Mouse (Mus musculus): ENCODE measurements around the gene Mms19. TPM values are rescaled to one million over a fixed set of nuclear protein-coding genes. Genes with fewer than 3 reads are reported as not detected.

Mms19 gene
- total RNA-seq, 2 experiments from 2014 or later, result 13.2 to 17.2 TPM

DNA sequence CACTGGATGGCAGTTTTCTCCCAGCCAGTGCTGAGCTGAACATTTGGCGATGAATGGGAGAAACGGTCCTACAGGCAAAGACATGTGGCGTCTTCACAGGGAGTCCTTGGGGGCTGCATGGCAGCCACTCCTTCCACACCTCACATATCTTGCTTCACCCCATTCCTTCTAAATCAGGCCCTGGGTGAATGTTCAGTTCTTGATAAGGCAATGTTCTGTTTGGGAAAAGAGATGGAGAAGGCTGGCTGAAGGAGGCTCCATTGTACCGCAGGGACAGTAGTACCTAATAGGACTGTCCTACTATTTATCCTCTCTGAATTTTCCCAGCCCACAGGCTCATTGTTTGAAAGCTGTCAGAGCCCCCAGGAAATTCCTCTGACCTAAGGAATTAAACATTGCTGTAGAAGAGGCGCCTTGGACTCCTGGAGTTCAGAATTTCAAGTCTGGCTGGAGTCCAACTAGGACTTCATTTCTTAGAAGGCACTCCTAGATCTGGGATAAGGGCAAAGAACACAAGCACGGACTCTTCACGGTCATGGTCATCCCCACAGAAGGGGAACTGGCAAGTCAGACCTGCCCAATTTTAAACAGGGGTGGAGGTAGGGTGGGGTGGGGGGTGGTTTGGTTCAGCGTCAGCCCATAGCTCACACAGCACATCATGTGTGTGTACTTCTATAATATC is 73.7 kb downstream of the Mms19 start:
- intact Hi-C loops (cut with DNase I), result no loop called here

GRCm38 (mm10) chr19:41906311-41907078 is 74.5 kb downstream of the Mms19 start:
- intact Hi-C loops (cut with DNase I), result no loop called here
- no peak for DNase-seq (ENCODE audit: low spot score)

More for the DNA sequence above, 73.7 kb downstream of the Mms19 start:
- no peak for DNase-seq (ENCODE audit: low spot score)

DNA sequence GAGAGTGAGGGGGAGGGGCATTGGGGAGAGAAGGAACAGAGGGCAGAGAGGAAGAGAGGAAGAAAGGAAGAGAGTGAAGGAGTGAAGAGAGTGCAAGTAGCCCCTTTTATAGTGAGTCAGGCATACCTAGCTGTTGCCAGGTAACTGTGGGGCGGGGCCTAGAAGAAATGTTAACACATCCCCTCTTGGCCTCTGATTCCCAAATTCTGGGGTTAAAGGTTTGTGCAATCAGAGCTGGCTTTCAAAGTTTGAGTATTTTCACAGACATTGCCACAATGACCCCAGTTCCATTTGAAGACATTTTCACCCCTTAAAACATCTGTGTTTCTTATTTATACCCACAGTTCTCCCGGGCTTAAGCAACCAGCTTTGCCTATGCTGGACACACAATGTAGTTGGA is 75.7 kb downstream of the Mms19 start:
- intact Hi-C loops (cut with DNase I), result no loop called here
- no peak for DNase-seq (ENCODE audit: low spot score)

- intact Hi-C loops (cut with DNase I), result no loop called here
- no peak for DNase-seq (ENCODE audit: low spot score)
Observed at GRCm38 (mm10) chr19:41902848-41903593, 77.9 kb downstream of the Mms19 start.

DNA sequence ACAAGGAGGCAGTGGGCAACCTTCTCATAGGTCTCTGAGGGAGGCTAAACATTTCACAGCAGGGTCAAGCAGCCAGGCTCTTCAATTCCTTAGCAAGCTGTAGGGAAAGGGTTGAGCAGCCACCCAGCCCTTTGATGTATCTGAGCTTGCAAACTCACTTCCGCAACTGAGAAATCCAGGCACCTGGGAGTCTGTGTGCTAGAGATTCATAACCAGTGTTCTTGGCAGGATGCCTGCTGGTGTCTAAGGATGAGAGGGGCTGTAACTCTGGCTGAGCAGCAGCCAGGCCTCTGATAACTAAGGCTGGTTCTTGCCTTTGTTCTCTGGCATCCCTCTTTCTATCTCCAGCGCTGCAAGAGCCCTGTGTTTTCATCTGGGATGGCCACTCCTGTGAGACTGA is 79.3 kb downstream of the Mms19 start:
- no peak for DNase-seq (ENCODE audit: low spot score)
- intact Hi-C loops (cut with DNase I), result no loop called here

DNA sequence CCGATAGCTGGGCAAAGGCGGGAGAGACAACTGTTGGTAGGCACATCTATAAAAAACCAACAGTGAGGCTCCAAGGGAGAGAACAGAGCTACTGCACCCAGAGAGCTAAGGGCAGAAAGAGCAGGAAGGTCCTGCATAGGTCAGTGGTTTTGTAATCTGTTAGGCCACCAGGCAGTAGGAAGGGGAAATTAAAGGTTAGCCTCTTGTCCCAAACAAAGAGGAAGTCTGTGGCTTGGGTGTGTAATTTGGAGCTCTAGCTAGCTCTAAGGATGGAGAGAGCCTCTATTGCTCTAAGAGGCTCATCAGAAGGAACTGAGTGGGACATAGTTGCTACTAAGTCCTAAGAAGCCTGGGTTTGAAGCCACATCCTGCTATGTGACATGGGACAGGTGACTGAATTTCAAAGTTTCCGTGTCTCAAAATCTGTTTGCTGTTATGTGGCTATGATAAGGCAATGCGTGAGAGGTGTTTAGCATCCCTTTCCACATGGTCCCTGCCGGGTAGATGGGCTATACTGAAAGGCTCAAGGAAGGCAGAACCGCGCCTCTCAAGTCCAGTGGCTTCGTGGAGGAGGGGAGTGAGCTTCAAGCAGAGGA is 80.4 kb downstream of the Mms19 start:
- intact Hi-C loops (cut with DNase I), result no loop called here

GRCm38 (mm10) chr19:41898860-41899259 is 82.1 kb downstream of the Mms19 start:
- no peak for DNase-seq (ENCODE audit: low spot score)

More for the DNA sequence above, 80.4 kb downstream of the Mms19 start:
- no peak for DNase-seq (ENCODE audit: low spot score)

DNA sequence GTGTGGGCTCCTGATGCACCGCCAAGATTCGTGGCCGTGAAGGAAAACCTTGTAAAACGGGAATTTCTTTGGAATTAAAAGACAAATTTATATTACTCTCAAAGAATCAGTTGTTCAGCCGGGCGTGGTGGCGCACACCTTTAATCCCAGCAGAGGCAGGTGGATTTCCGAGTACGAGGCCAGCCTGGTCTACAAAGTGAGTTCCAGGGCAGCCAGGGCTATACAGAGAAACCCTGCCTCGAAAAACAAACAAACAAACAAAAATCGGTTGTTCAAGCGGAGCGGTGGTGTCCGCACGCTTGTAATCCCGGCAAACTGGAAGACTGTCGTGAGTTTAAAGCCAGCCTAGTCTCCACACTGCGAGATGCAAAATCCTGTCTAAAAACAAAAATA is 84.6 kb downstream of the Mms19 start:
- DNase-seq (ENCODE audit: low spot score), result no peak
- intact Hi-C loops (cut with DNase I), result no loop called here

More at GRCm38 (mm10) chr19:41898860-41899259, 82.1 kb downstream of the Mms19 start:
- intact Hi-C loops (cut with DNase I), result loop anchor here (2.0 kb wide), 1 partner anchor 128 kb away; no protein-coding TSS in a partner anchor

GRCm38 (mm10) chr19:41895460-41896318 is 85.3 kb downstream of the Mms19 start, which contains the start of gene Rrp12:
Gene Rrp12 (minus strand): TSS chr19:41896173.
- peak; percentile 65 for DNase-seq (ENCODE audit: low spot score)
- intact Hi-C loops (cut with DNase I), result no loop called here

DNA sequence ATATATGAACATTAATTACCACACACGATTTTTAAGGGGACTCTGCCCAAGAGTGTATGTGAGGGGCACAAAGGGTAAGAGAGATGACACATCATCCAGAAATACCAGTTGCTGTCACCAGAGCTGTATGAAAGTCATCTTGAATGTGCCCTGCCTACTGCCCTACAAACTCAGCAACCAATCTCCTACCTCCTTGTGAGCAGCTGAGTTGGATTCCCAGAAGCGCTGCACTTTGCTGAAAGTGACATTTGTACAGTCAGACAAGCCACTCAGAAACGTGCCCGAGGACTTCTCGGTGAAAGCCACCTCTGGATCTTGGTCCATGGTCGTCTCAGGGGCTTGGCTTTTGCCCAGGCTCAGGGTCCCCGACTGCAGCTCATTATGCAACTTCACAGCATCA is 86.0 kb downstream of the Mms19 start:
- intact Hi-C loops (cut with DNase I), result no loop called here
- no peak for DNase-seq (ENCODE audit: low spot score)

Other genes starting within 250 kb of the Mms19 start
- under 1 TPM; 0.17 to 0.31 TPM for gene Slit1, start 237.5 kb downstream of the Mms19 start, total RNA-seq (2021)
- 1 to 10 TPM; 1.6 to 1.8 TPM for gene Arhgap19, start 179.1 kb downstream of the Mms19 start, total RNA-seq (2021)
- gene Frat1, start 151.2 kb downstream of the Mms19 start, total RNA-seq (2021), result 1 to 10 TPM; 3.7 to 4.9 TPM
- 1 to 10 TPM; 5.6 to 5.8 TPM for gene Frat2, start 133.0 kb downstream of the Mms19 start, total RNA-seq (2021)
- 10 to 100 TPM; 14.1 to 15.5 TPM for gene Rrp12, start 85.0 kb downstream of the Mms19 start, total RNA-seq (2021)
- 100 to 1,000 TPM in 1 of 2 experiments, 10 to 100 TPM in 1; 98.5 to 103 TPM for gene Pgam1, start 69.2 kb downstream of the Mms19 start, total RNA-seq (2021)
- gene Exosc1, start 47.7 kb downstream of the Mms19 start, total RNA-seq (2021), result 10 to 100 TPM; 10.8 to 12.4 TPM
- gene Zdhhc16, start 47.7 kb downstream of the Mms19 start, total RNA-seq (2021), result 10 to 100 TPM; 17.1 to 17.6 TPM
- gene Ubtd1, start 606 bp upstream of the Mms19 start, total RNA-seq (2021), result 10 to 100 TPM; 22.3 to 23.8 TPM
- not detected for gene Ankrd2, start 54.8 kb upstream of the Mms19 start, total RNA-seq (2021)
- gene Hoga1, start 64.5 kb upstream of the Mms19 start, total RNA-seq (2021), result 1 to 10 TPM; 1.1 to 1.7 TPM
- gene 4933411K16Rik, start 71.1 kb upstream of the Mms19 start, total RNA-seq (2021), result not detected
- gene Morn4, start 105.2 kb upstream of the Mms19 start, total RNA-seq (2021), result 1 to 10 TPM; 3.3 to 3.7 TPM
- 10 to 100 TPM; 18.4 to 19.0 TPM for gene Pi4k2a, start 109.3 kb upstream of the Mms19 start, total RNA-seq (2021)
- gene Avpi1, start 147.9 kb upstream of the Mms19 start, total RNA-seq (2021), result 10 to 100 TPM in 1 of 2 experiments, 1 to 10 TPM in 1; 9.7 to 14.5 TPM
- 10 to 100 TPM; 20.9 to 24.3 TPM for gene Marveld1, start 166.2 kb upstream of the Mms19 start, total RNA-seq (2021)
- gene Zfyve27, start 182.8 kb upstream of the Mms19 start, total RNA-seq (2021), result 10 to 100 TPM; 18.3 to 23.0 TPM
- 1 to 10 TPM; 5.3 to 7.9 TPM for gene Sfrp5, start 221.1 kb upstream of the Mms19 start, total RNA-seq (2021)